Mouse (Mus musculus): ENCODE measurements around the gene Zfp180. TPM values are rescaled to one million over a fixed set of nuclear protein-coding genes. Genes with fewer than 3 reads are reported as not detected.

Gene Zfp180
- total RNA-seq, 2 experiments from 2014 or later: 42.8 to 54.9 TPM

Other genes starting within 250 kb of the Zfp180 start
- gene Vmn1r176, start 244.6 kb upstream of the Zfp180 start, total RNA-seq (2021): not detected
- gene Vmn1r177, start 215.5 kb upstream of the Zfp180 start, total RNA-seq (2021): not detected
- gene Vmn1r178, start 189.9 kb upstream of the Zfp180 start, total RNA-seq (2021): not detected
- not detected for gene Vmn1r179, start 154.9 kb upstream of the Zfp180 start, total RNA-seq (2021)
- gene Vmn1r180, start 131.3 kb upstream of the Zfp180 start, total RNA-seq (2021): not detected
- gene Vmn1r181, start 107.3 kb upstream of the Zfp180 start, total RNA-seq (2021): not detected
- not detected for gene V1rd19, start 80.2 kb upstream of the Zfp180 start, total RNA-seq (2021)
- not detected for gene Vmn1r183, start 28.7 kb upstream of the Zfp180 start, total RNA-seq (2021)
- 10 to 100 TPM in 1 of 2 experiments, 1 to 10 TPM in 1; 8.9 to 13.0 TPM for gene Zfp112, start 30.4 kb downstream of the Zfp180 start, total RNA-seq (2021)
- gene Zfp235, start 52.2 kb downstream of the Zfp180 start, total RNA-seq (2021): 10 to 100 TPM; 20.5 to 23.5 TPM
- 1 to 10 TPM; 3.3 to 4.3 TPM for gene Zfp114, start 93.1 kb downstream of the Zfp180 start, total RNA-seq (2021)
- 10 to 100 TPM; 11.2 to 11.9 TPM for gene Zfp111, start 129.5 kb downstream of the Zfp180 start, total RNA-seq (2021)
- 10 to 100 TPM in 1 of 2 experiments, 1 to 10 TPM in 1; 8.6 to 10.8 TPM for gene Zfp109, start 155.6 kb downstream of the Zfp180 start, total RNA-seq (2021)
- gene Zfp108, start 172.9 kb downstream of the Zfp180 start, total RNA-seq (2021): 1 to 10 TPM; 7.8 to 9.1 TPM
- 10 to 100 TPM; 11.8 to 12.6 TPM for gene Zfp93, start 188.5 kb downstream of the Zfp180 start, total RNA-seq (2021)
- 10 to 100 TPM; 21.9 to 23.9 TPM for gene Zfp61, start 219.3 kb downstream of the Zfp180 start, total RNA-seq (2021)
- 10 to 100 TPM; 13.2 to 16.2 TPM for gene Zfp94, start 234.7 kb downstream of the Zfp180 start, total RNA-seq (2021)